Mouse (Mus musculus) midbrain, postnatal 0 days (tissue): ENCODE results near the gene Mcm7. TPM values are rescaled to one million over a fixed set of nuclear protein-coding genes. Genes with fewer than 3 reads are reported as not detected.

Source experiments
- ATAC-seq: fragments of 200-750 bp; cut with Nextera tagmentation; 2 replicates; pipeline ENCODE4 v1.8.0; 2017; ENCODE audit warnings: moderate number of reproducible peaks, mild to moderate bottlenecking, moderate TSS enrichment, moderate library complexity; ENCODE audit not compliant: low FRiP score
- DNase-seq: peaks from one replicate; pipeline ENCODE4 v3.0.0-alpha.2; 2015; ENCODE audit warnings: low spot score
- H3K27ac ChIP-seq: fragments of 300-500 bp; sonication (generic); 2 replicates; pipeline ENCODE4 v1.5.1; 2014; ENCODE audit warnings: low read depth, mild to moderate bottlenecking, low read length, mixed read lengths
- H3K27me3 ChIP-seq: fragments of 300-500 bp; sonication (generic); 2 replicates; pipeline ENCODE4 v1.6.1; 2014; ENCODE audit warnings: low read length, control low read depth, mixed read lengths; ENCODE audit not compliant: insufficient read depth
- H3K36me3 ChIP-seq: fragments of 300-500 bp; sonication (generic); 2 replicates; pipeline ENCODE4 v1.6.1; 2014; ENCODE audit warnings: low read length, control low read depth, mixed read lengths; ENCODE audit not compliant: insufficient read depth
- H3K4me1 ChIP-seq: fragments of 300-500 bp; sonication (generic); 2 replicates; pipeline ENCODE4 v1.6.1; 2014; ENCODE audit warnings: mild to moderate bottlenecking, control low read depth, antibody characterized with exemption, low read length, mixed read lengths; ENCODE audit not compliant: insufficient read depth
- H3K4me2 ChIP-seq: fragments of 300-500 bp; sonication (generic); 2 replicates; pipeline ENCODE4 v1.6.1; 2014; ENCODE audit warnings: low read depth, mild to moderate bottlenecking, low read length, mixed read lengths; ENCODE audit not compliant: poor library complexity, severe bottlenecking
- H3K4me3 ChIP-seq: fragments of 300-500 bp; sonication (generic); 2 replicates; pipeline ENCODE4 v1.5.1; 2014; ENCODE audit warnings: low read depth, mild to moderate bottlenecking, low read length, moderate library complexity
- H3K9ac ChIP-seq: fragments of 300-500 bp; sonication (generic); replicated peaks from 2 replicates; pipeline ENCODE4 v1.6.1; 2014; ENCODE audit warnings: mild to moderate bottlenecking, low read length, moderate library complexity, mixed read lengths; ENCODE audit not compliant: poor library complexity, severe bottlenecking
- H3K9me3 ChIP-seq: fragments of 300-500 bp; sonication (generic); 2 replicates; pipeline ENCODE4 v1.6.1; 2016; ENCODE audit warnings: low read length, control low read depth
- CTCF ChIP-seq: IDR thresholded peaks from 2 replicates; pipeline ENCODE4 v1.5.1; 2016; ENCODE audit warnings: antibody characterized with exemption, mild to moderate bottlenecking
- WGBS: fragments of 180-500 bp; shearing (Covaris S2); extraction: QIAGEN DNeasy Blood & Tissue Kit; methylation state at CpG from one replicate; pipeline ENCODE4 v1.1.7; 2014; 5-methylcytosine and 5-hydroxymethylcytosine counted together
- microRNA counts: library from miRNA; unstranded; fragments of <30 nt; microRNA quantifications from one replicate; lab custom pipeline; 2015
- microRNA-seq: library from miRNA; unstranded; fragments of <30 nt; microRNA quantifications from one replicate; pipeline ENCODE4, GENCODE M21; 2016; ENCODE audit warnings: borderline number of aligned reads
- polyA plus RNA-seq: library from polyadenylated mRNA; unstranded; fragments of >200 nt; fragmentation: Nextera tagmentation; extraction: Ambion mirVana; gene quantifications from 2 replicates; pipeline ENCODE4 v1.2.1, GENCODE M21; 2015
- total RNA-seq: library from RNA; depleted of rRNA; stranded (reverse); fragments of >200 nt; gene quantifications from 2 replicates; pipeline ENCODE4 v1.2.3, GENCODE M21; 2014; rRNA removed

Mcm7 gene
- total and polyA plus RNA-seq, 2 experiments from 2014 or later: 31.0 to 37.9 TPM

DNA sequence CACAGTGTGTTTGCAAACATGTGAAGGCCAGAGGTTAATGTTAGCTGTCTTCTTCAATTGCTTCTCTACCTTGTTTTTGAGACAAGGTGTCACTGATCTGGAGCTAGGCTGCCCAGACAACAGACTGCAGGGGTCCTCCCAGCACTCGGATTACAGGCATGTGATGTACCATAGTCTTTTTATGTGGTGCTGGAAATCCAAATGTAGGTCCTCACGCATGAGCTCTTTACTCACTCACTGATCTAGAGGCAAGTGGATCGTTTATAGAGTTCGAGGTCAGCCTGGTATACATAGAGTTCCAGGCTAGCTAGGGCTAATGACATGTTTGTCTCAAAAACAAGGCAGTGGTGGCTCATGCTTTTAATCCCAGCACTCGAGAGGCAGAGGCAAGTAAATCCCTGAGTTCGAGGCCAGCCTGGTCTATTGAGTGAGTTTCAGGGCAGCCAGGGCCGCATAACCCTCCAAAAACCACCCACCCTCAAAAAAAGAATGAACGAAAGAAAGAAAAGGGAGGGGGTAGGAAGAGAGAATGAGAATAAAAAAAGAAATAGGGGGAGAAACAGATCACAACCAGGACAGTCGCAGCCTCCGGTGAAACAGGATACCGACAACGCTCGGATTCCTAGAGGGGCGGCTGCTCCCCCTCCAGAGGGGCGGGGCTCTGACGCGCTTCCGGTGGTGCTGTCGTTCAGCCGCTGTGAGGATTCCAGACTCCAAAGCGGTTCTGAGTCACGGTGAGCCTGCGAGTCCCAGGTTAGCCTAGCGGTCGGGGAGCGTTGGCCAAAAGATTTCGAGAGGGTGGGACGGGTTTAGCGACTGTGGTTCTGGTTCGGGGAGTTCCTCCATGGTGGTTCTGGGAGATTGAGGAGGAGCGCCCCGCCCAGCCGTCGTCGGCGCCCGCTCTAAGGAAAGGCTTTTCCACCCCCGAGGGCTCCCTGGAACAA, 55.7 kb downstream of the Mcm7 start, which contains the start of gene Zscan21:
TSS of gene Zscan21 (plus strand) at position 649 of the 944 bp plus-strand sequence.
- no peaks in the 10 kb centered on the region for H3K36me3 ChIP-seq
- H3K4me1 ChIP-seq: no peaks in the 10 kb centered on the region
- TF ChIP-seq CTCF: peak; percentile 33
- WGBS: 6% methylated on average over 38 of the region's 38 CpGs
- H3K9me3 ChIP-seq: no peaks in the 10 kb centered on the region
- peak; percentile 96 for ATAC-seq
- H3K27me3 ChIP-seq: no peaks in the 10 kb centered on the region
- DNase-seq: peak; percentile 94
- H3K4me2 ChIP-seq: peak within 1 kb of the TSS; percentile 48
- H3K4me3 ChIP-seq: peak within 1 kb of the TSS; percentile 66
- H3K9ac ChIP-seq: peak within 1 kb of the TSS; percentile 75
- peak within 1 kb of the TSS; percentile 89 for H3K27ac ChIP-seq

MicroRNAs encoded within 50 kb of the gene (microRNA counts, 519-probe panel; counts per million panel counts)
- microRNA mmu-miR-106b (lab: Ali Mortazavi, UCI) (4,343 counts per million, percentile 86 among the panel's probes with 10 or more counts), microRNA mmu-miR-25 (lab: Ali Mortazavi, UCI) (5,190 counts per million, percentile 92 among the panel's probes with 10 or more counts), microRNA mmu-miR-93 (lab: Ali Mortazavi, UCI) (3,969 counts per million, percentile 81 among the panel's probes with 10 or more counts)

Small RNA genes within 50 kb of the gene (microRNA-seq; reads per million reads assigned to microRNA genes)
- gene Mir106b (5,455 reads per million, percentile 90 among the genes with 10 or more reads in this experiment), gene Mir25 (301 reads per million, percentile 58 among the genes with 10 or more reads in this experiment), gene Mir93 (4,125 reads per million, percentile 87 among the genes with 10 or more reads in this experiment)

Other genes with a start within 250 kb of the Mcm7 start
- 2.6 and 3.8 TPM in 2 replicates for gene Gjc3, start 209.3 kb downstream of the Mcm7 start, total RNA-seq
- gene Gjc3, start 209.3 kb downstream of the Mcm7 start, polyA plus RNA-seq: 1.3 and 1.5 TPM in 2 replicates
- not detected in 2 replicates for gene Azgp1, start 190.9 kb downstream of the Mcm7 start, total RNA-seq
- not detected in 2 replicates for gene Azgp1, start 190.9 kb downstream of the Mcm7 start, polyA plus RNA-seq
- gene Smok3a, start 151.2 kb downstream of the Mcm7 start, total RNA-seq: not detected in 2 replicates
- gene Smok3a, start 151.2 kb downstream of the Mcm7 start, polyA plus RNA-seq: not detected in 2 replicates
- not detected in 2 replicates for gene Smok3b, start 151.0 kb downstream of the Mcm7 start, total RNA-seq
- not detected in 2 replicates for gene Smok3b, start 151.0 kb downstream of the Mcm7 start, polyA plus RNA-seq
- not detected in 2 replicates for gene Smok3c, start 119.2 kb downstream of the Mcm7 start, total RNA-seq
- gene Smok3c, start 119.2 kb downstream of the Mcm7 start, polyA plus RNA-seq: not detected in 2 replicates
- gene Zkscan1, start 87.3 kb downstream of the Mcm7 start, total RNA-seq: 40.4 and 45.3 TPM in 2 replicates
- gene Zkscan1, start 87.3 kb downstream of the Mcm7 start, polyA plus RNA-seq: 11.4 and 11.6 TPM in 2 replicates
- 20.7 and 22.1 TPM in 2 replicates for gene Zscan21, start 55.5 kb downstream of the Mcm7 start, total RNA-seq
- gene Zscan21, start 55.5 kb downstream of the Mcm7 start, polyA plus RNA-seq: 54.3 and 57.1 TPM in 2 replicates
- gene Zfp113, start 16.7 kb downstream of the Mcm7 start, total RNA-seq: 6.4 and 7.2 TPM in 2 replicates
- 7.0 and 7.3 TPM in 2 replicates for gene Zfp113, start 16.7 kb downstream of the Mcm7 start, polyA plus RNA-seq
- 50.9 and 54.3 TPM in 2 replicates for gene Cops6, start 11.4 kb downstream of the Mcm7 start, total RNA-seq
- 283 and 299 TPM in 2 replicates for gene Cops6, start 11.4 kb downstream of the Mcm7 start, polyA plus RNA-seq
- gene Ap4m1, start 420 bp downstream of the Mcm7 start, total RNA-seq: 60.8 and 62.6 TPM in 2 replicates
- gene Ap4m1, start 420 bp downstream of the Mcm7 start, polyA plus RNA-seq: 17.2 and 17.5 TPM in 2 replicates
- 61.1 and 90.3 TPM in 2 replicates for gene Taf6, start 15.0 kb upstream of the Mcm7 start, total RNA-seq
- 49.0 and 49.8 TPM in 2 replicates for gene Taf6, start 15.0 kb upstream of the Mcm7 start, polyA plus RNA-seq
- gene Cnpy4, start 15.1 kb upstream of the Mcm7 start, total RNA-seq: 11.7 and 14.0 TPM in 2 replicates
- gene Cnpy4, start 15.1 kb upstream of the Mcm7 start, polyA plus RNA-seq: 21.7 and 21.8 TPM in 2 replicates
- gene Mblac1, start 21.9 kb upstream of the Mcm7 start, total RNA-seq: 15.6 and 16.2 TPM in 2 replicates
- gene Mblac1, start 21.9 kb upstream of the Mcm7 start, polyA plus RNA-seq: 11.2 and 11.9 TPM in 2 replicates
- not detected in 2 replicates for gene Nxpe5, start 53.5 kb upstream of the Mcm7 start, total RNA-seq
- not detected in 2 replicates for gene Nxpe5, start 53.5 kb upstream of the Mcm7 start, polyA plus RNA-seq
- 59.1 and 79.6 TPM in 2 replicates for gene Lamtor4, start 83.1 kb upstream of the Mcm7 start, total RNA-seq
- gene Lamtor4, start 83.1 kb upstream of the Mcm7 start, polyA plus RNA-seq: 99.8 and 104 TPM in 2 replicates
- 73.1 and 79.2 TPM in 2 replicates for gene BC037034, start 91.6 kb upstream of the Mcm7 start, total RNA-seq
- 15.4 and 17.3 TPM in 2 replicates for gene BC037034, start 91.6 kb upstream of the Mcm7 start, polyA plus RNA-seq
- gene Gal3st4, start 100.4 kb upstream of the Mcm7 start, total RNA-seq: 0.71 and 1.4 TPM in 2 replicates
- gene Gal3st4, start 100.4 kb upstream of the Mcm7 start, polyA plus RNA-seq: 1.7 TPM in 2 replicates
- gene Gm43720, start 107.5 kb upstream of the Mcm7 start, total RNA-seq: 0.11 TPM in 1 of 2 replicates, not detected in the other
- gene Gm43720, start 107.5 kb upstream of the Mcm7 start, polyA plus RNA-seq: 0.05 TPM in 1 of 2 replicates, not detected in the other
- 134 and 154 TPM in 2 replicates for gene Gpc2, start 107.6 kb upstream of the Mcm7 start, total RNA-seq
- gene Gpc2, start 107.6 kb upstream of the Mcm7 start, polyA plus RNA-seq: 50.5 and 50.7 TPM in 2 replicates
- gene Stag3, start 107.8 kb upstream of the Mcm7 start, total RNA-seq: 22.5 and 33.2 TPM in 2 replicates
- gene Stag3, start 107.8 kb upstream of the Mcm7 start, polyA plus RNA-seq: 8.8 and 9.6 TPM in 2 replicates
- gene Pvrig, start 169.5 kb upstream of the Mcm7 start, total RNA-seq: 0.55 TPM in 1 of 2 replicates, not detected in the other
- not detected in 2 replicates for gene Pvrig, start 169.5 kb upstream of the Mcm7 start, polyA plus RNA-seq